ENCODE assay signal across 9 mouse cellular contexts in genomic region chr1:37891400-37891799, GRCm38 (mm10). TPM values are rescaled to one million over a fixed set of nuclear protein-coding genes. Genes with fewer than 3 reads are reported as not detected.
A peak's percentile ranks its signal among the peaks of the same experiment; 100 is the strongest.
DNase-seq lines count a peak whose midpoint lies in the region; ATAC-seq and TF ChIP-seq lines count a peak whose summit lies in the region.
"Had no signal": no experiment of that assay in that cellular context is flagged by ENCODE, and none has a peak within 500 bp of the region (broad histone marks: within the 10 kb centered on the region; RNA-seq: fewer than 3 reads in every experiment).

No protein-coding gene starts in this region.

- DNase-seq in heart, postnatal 4 days: no peak
- DNase-seq in G1E (ENCODE audit: low spot score): peak; percentile 56
- peak; percentile 31 for DNase-seq in forebrain, postnatal 0 days
- no peak for DNase-seq in cerebellum, adult 18-20 months
- no peak for DNase-seq in cerebellum, postnatal 4 days (ENCODE audit: low spot score in 2 of 2)
- DNase-seq in gastrocnemius, postnatal 25 days: no peak

- no peak for ATAC-seq in heart, embryonic 11.5 days (replicated peaks; ENCODE audit: insufficient number of reproducible peaks, low FRiP score, low TSS enrichment)
- no peak for ATAC-seq in G1E (ENCODE audit: extremely low read depth, insufficient number of reproducible peaks, low FRiP score, poor library complexity, severe bottlenecking)
- peak; percentile 30; the same call in 1 of the 2 replicates for ATAC-seq in forebrain, postnatal 0 days
- ATAC-seq in megakaryocyte progenitor cell, adult 5-6 weeks (replicated peaks; ENCODE audit: poor library complexity): peak; percentile 44

- peak overlapping the region; percentile 79 for H3K4me3 ChIP-seq in heart, embryonic 11.5 days (ENCODE audit: low read depth, low read length)
- H3K4me3 ChIP-seq in G1E (ENCODE audit: low read depth, low read length): peak overlapping the region; percentile 77
- peak overlapping the region; percentile 62 for H3K4me3 ChIP-seq in forebrain, postnatal 0 days (ENCODE audit: low read depth, low read length)

- no peak overlapping the region for H3K27ac ChIP-seq in heart, embryonic 11.5 days (ENCODE audit: low read depth, low read length)
- no peak overlapping the region for H3K27ac ChIP-seq in forebrain, postnatal 0 days (ENCODE audit: low read depth, low read length)

- peak overlapping the region; percentile 81 for H3K4me2 ChIP-seq in heart, embryonic 11.5 days
- peak overlapping the region; percentile 65 for H3K4me2 ChIP-seq in forebrain, postnatal 0 days (ENCODE audit: low read depth)

- 64% methylated on average over 3 of the region's 3 CpGs for WGBS in heart, embryonic 11.5 days (ENCODE audit: insufficient replicate concordance)
- 54% methylated on average over 3 of the region's 3 CpGs for WGBS in forebrain, postnatal 0 days

- H3K27me3 ChIP-seq in heart, embryonic 11.5 days (ENCODE audit: control insufficient read depth, insufficient read depth, low read length): no peaks in the 10 kb centered on the region
- no peaks in the 10 kb centered on the region for H3K27me3 ChIP-seq in G1E (ENCODE audit: insufficient read depth, low read length)
- no peaks in the 10 kb centered on the region for H3K27me3 ChIP-seq in forebrain, postnatal 0 days (ENCODE audit: insufficient read depth, low read length)

- no peaks in the 10 kb centered on the region; the same call in 1 of the 2 replicates for H3K36me3 ChIP-seq in heart, embryonic 11.5 days (ENCODE audit: control insufficient read depth, insufficient read depth, low read length)
- peaks cover 73% of the 10 kb centered on the region for H3K36me3 ChIP-seq in G1E (replicated peaks)
- H3K36me3 ChIP-seq in forebrain, postnatal 0 days (ENCODE audit: insufficient read depth): peaks cover 18% of the 10 kb centered on the region; the same call in 1 of the 2 replicates

- H3K9me3 ChIP-seq in heart, embryonic 11.5 days (replicated peaks; ENCODE audit: control insufficient read depth, low read length): no peaks in the 10 kb centered on the region
- no peaks in the 10 kb centered on the region for H3K9me3 ChIP-seq in G1E (replicated peaks)
- no peaks in the 10 kb centered on the region for H3K9me3 ChIP-seq in forebrain, postnatal 0 days (ENCODE audit: low read length)

- no peak for TF ChIP-seq CTCF in G1E (IDR thresholded peaks at IDR 0.05; ENCODE audit: low read depth, low read length)
- peak; percentile 62 for TF ChIP-seq CTCF in forebrain, postnatal 0 days (IDR thresholded peaks at IDR 0.05; ENCODE audit: low read depth)

- no peak overlapping the region for H3K9ac ChIP-seq in heart, embryonic 11.5 days (ENCODE audit: low read depth, low read length)
- H3K9ac ChIP-seq in forebrain, postnatal 0 days: no peak overlapping the region

- H3K4me1 ChIP-seq in heart, embryonic 11.5 days (ENCODE audit: control insufficient read depth, insufficient read depth, low read length): peaks cover 11% of the 10 kb centered on the region
- peaks cover 52% of the 10 kb centered on the region for H3K4me1 ChIP-seq in G1E (ENCODE audit: insufficient read depth, low read depth, low read length)
- H3K4me1 ChIP-seq in forebrain, postnatal 0 days (ENCODE audit: insufficient read depth): peaks cover 6% of the 10 kb centered on the region; the same call in 1 of the 2 replicates

RNA-seq across cellular contexts. Expression of gene Mrpl30, which starts 1.1 kb away (rescaled TPM):
- polyA plus RNA-seq in heart, embryonic 11.5 days (2014; fragmentation: Nextera tagmentation; extraction: Ambion mirVana): 260 and 280 TPM in 2 replicates
- 100 to 1,000 TPM; 283 to 286 TPM for total RNA-seq in heart, postnatal 4 days (2021)
- total RNA-seq in G1E (2014; fragmentation: Nextera tagmentation) (249 and 299 TPM in 2 replicates), G1E (2017) (412 and 469 TPM in 2 replicates)
- 43.2 and 76.5 TPM in 2 replicates for polyA plus RNA-seq in G1E (2012)
- total RNA-seq in forebrain, postnatal 0 days (2014; rRNA removed): 105 and 153 TPM in 2 replicates
- polyA plus RNA-seq in forebrain, postnatal 0 days (2015; fragmentation: Nextera tagmentation; extraction: Ambion mirVana): 291 and 359 TPM in 2 replicates
- total RNA-seq in megakaryocyte progenitor cell, adult 5-6 weeks (2015): 286 TPM in 2 replicates
- 233 and 248 TPM in 2 replicates for total RNA-seq in megakaryocyte progenitor cell, adult 5-6 weeks (2017)
- 100 to 1,000 TPM; 240 to 251 TPM for total RNA-seq in gastrocnemius, postnatal 25 days (2021)

RNA-seq across cellular contexts. Expression of gene Mitd1, which starts 1.2 kb away (rescaled TPM):
- 15.9 and 16.4 TPM in 2 replicates for polyA plus RNA-seq in heart, embryonic 11.5 days (2014; fragmentation: Nextera tagmentation; extraction: Ambion mirVana)
- 1 to 10 TPM; 5.8 to 7.9 TPM for total RNA-seq in heart, postnatal 4 days (2021)
- 51.3 and 68.6 TPM in 2 replicates for total RNA-seq in G1E (2014; fragmentation: Nextera tagmentation)
- 112 and 115 TPM in 2 replicates for total RNA-seq in G1E (2017)
- polyA plus RNA-seq in G1E (2012): 5.5 and 8.6 TPM in 2 replicates
- total RNA-seq in forebrain, postnatal 0 days (2014; rRNA removed): 9.7 and 11.9 TPM in 2 replicates
- 8.1 and 9.5 TPM in 2 replicates for polyA plus RNA-seq in forebrain, postnatal 0 days (2015; fragmentation: Nextera tagmentation; extraction: Ambion mirVana)
- total RNA-seq in megakaryocyte progenitor cell, adult 5-6 weeks (2015): 28.2 and 46.0 TPM in 2 replicates
- 29.5 and 41.7 TPM in 2 replicates for total RNA-seq in megakaryocyte progenitor cell, adult 5-6 weeks (2017)
- total RNA-seq in gastrocnemius, postnatal 25 days (2021): 1 to 10 TPM; 2.5 to 3.0 TPM

RNA-seq across cellular contexts. Expression of gene Lipt1, which starts 19.9 kb away (rescaled TPM):
- polyA plus RNA-seq in heart, embryonic 11.5 days (2014; fragmentation: Nextera tagmentation; extraction: Ambion mirVana): 8.3 and 9.9 TPM in 2 replicates
- total RNA-seq in heart, postnatal 4 days (2021): 1 to 10 TPM; 7.3 to 8.6 TPM
- total RNA-seq in G1E (2014; fragmentation: Nextera tagmentation) (16.9 and 20.0 TPM in 2 replicates), G1E (2017) (9.2 and 9.7 TPM in 2 replicates)
- polyA plus RNA-seq in G1E (2012): 0.88 and 1.1 TPM in 2 replicates
- total RNA-seq in forebrain, postnatal 0 days (2014; rRNA removed): 8.1 and 10.8 TPM in 2 replicates
- 5.7 TPM in 2 replicates for polyA plus RNA-seq in forebrain, postnatal 0 days (2015; fragmentation: Nextera tagmentation; extraction: Ambion mirVana)
- 4.4 and 5.8 TPM in 2 replicates for total RNA-seq in megakaryocyte progenitor cell, adult 5-6 weeks (2015)
- total RNA-seq in megakaryocyte progenitor cell, adult 5-6 weeks (2017): 5.1 and 8.0 TPM in 2 replicates
- total RNA-seq in gastrocnemius, postnatal 25 days (2021): 1 to 10 TPM; 6.1 to 6.8 TPM

RNA-seq across cellular contexts. Expression of gene Lyg2, which starts 24.9 kb away (rescaled TPM):
- not detected in 2 replicates for polyA plus RNA-seq in heart, embryonic 11.5 days (2014; fragmentation: Nextera tagmentation; extraction: Ambion mirVana)
- total RNA-seq in heart, postnatal 4 days (2021): not detected
- total RNA-seq in G1E (2014; fragmentation: Nextera tagmentation) (not detected in 2 replicates), G1E (2017) (0.05 and 0.06 TPM in 2 replicates)
- polyA plus RNA-seq in G1E (2012): not detected in 2 replicates
- 0.05 TPM in 1 of 2 replicates, not detected in the other for total RNA-seq in forebrain, postnatal 0 days (2014; rRNA removed)
- not detected in 2 replicates for polyA plus RNA-seq in forebrain, postnatal 0 days (2015; fragmentation: Nextera tagmentation; extraction: Ambion mirVana)
- not detected in 2 replicates for total RNA-seq in megakaryocyte progenitor cell, adult 5-6 weeks (2015)
- total RNA-seq in megakaryocyte progenitor cell, adult 5-6 weeks (2017): not detected in 2 replicates
- not detected for total RNA-seq in gastrocnemius, postnatal 25 days (2021)
- total RNA-seq: hematopoietic stem cell, adult 5-6 weeks had no signal

RNA-seq across cellular contexts. Expression of gene Tsga10, which starts 25.2 kb away (rescaled TPM):
- polyA plus RNA-seq in heart, embryonic 11.5 days (2014; fragmentation: Nextera tagmentation; extraction: Ambion mirVana): 4.2 and 4.6 TPM in 2 replicates
- 1 to 10 TPM; 4.1 to 4.2 TPM for total RNA-seq in heart, postnatal 4 days (2021)
- total RNA-seq in G1E (2014; fragmentation: Nextera tagmentation): 8.6 and 10.2 TPM in 2 replicates
- total RNA-seq in G1E (2017): 7.4 and 8.9 TPM in 2 replicates
- 0.23 and 0.41 TPM in 2 replicates for polyA plus RNA-seq in G1E (2012)
- total RNA-seq in forebrain, postnatal 0 days (2014; rRNA removed): 14.8 and 15.9 TPM in 2 replicates
- polyA plus RNA-seq in forebrain, postnatal 0 days (2015; fragmentation: Nextera tagmentation; extraction: Ambion mirVana): 10.2 and 10.3 TPM in 2 replicates
- 7.5 and 8.6 TPM in 2 replicates for total RNA-seq in megakaryocyte progenitor cell, adult 5-6 weeks (2015)
- 8.1 and 9.6 TPM in 2 replicates for total RNA-seq in megakaryocyte progenitor cell, adult 5-6 weeks (2017)
- total RNA-seq in gastrocnemius, postnatal 25 days (2021): 1 to 10 TPM; 3.9 to 4.0 TPM

Comparison
In these comparisons a context has a peak if more than half of its experiments do, and no peak if none do; other contexts are left out.
1. ATAC-seq: peak in forebrain, postnatal 0 days (single experiment) and megakaryocyte progenitor cell, adult 5-6 weeks (single experiment); none in heart, embryonic 11.5 days (single experiment) and G1E (single experiment).
2. DNase-seq: peak in G1E (single experiment) and forebrain, postnatal 0 days (single experiment); none in heart, postnatal 4 days (single experiment), cerebellum, adult 18-20 months (0 of 2), cerebellum, postnatal 4 days (0 of 2) and gastrocnemius, postnatal 25 days (single experiment).
3. Peak in every context shown above with its lines, with median percentiles within 50 percentile points of each other: H3K4me3 ChIP-seq.